In the genomic region with DNA sequence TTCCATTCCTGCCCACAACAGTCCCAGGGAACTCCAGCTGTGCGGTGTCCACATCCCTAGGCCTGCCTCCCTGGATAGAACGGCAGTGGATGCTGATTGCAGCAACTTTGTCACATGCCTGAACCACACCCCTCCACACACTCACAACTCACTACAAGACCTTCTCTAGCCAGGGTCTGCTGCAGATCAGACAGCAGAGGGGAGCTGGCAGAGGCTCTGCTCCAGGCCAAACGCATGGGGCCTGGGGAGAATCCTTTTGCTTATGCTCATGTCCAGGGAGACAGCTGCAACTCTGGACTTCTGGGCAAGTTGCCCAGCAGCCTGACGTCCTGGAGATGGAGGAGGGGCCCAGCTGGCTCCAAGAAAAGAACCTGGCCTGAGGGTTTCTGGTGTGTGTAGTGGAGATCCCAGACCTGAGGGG, we compare ENCODE assay signal across 8 mouse cellular contexts.
DNase-seq lines count a peak whose midpoint lies in the region; ATAC-seq lines count a peak whose summit lies in the region.

No protein-coding gene starts in this region.

- intact Hi-C loops in heart, postnatal 25 days (cut with DNase I): no loop called here

- peaks cover 20% of the 10 kb centered on the region for H3K4me1 ChIP-seq in forebrain, embryonic 16.5 days (replicated peaks; ENCODE audit: control insufficient read depth, insufficient read depth, low read length)
- no peaks in the 10 kb centered on the region for H3K4me1 ChIP-seq in midbrain, embryonic 11.5 days (ENCODE audit: control insufficient read depth, insufficient read depth, low read length)

- no peak overlapping the region for H3K4me3 ChIP-seq in forebrain, embryonic 16.5 days (replicated peaks; ENCODE audit: low read length)
- H3K4me3 ChIP-seq in midbrain, embryonic 11.5 days (ENCODE audit: low read depth, low read length): no peak overlapping the region

- WGBS in forebrain, embryonic 16.5 days: 24% methylated on average over 4 of the region's 4 CpGs
- WGBS in midbrain, embryonic 11.5 days: 54% methylated on average over 4 of the region's 4 CpGs

- H3K9me3 ChIP-seq in forebrain, embryonic 16.5 days (ENCODE audit: control insufficient read depth, low read length): no peaks in the 10 kb centered on the region
- no peaks in the 10 kb centered on the region for H3K9me3 ChIP-seq in midbrain, embryonic 11.5 days (ENCODE audit: control insufficient read depth, low read length)

- ATAC-seq in forebrain, embryonic 16.5 days: peak; percentile 76
- 0 out of 2 replicates have a peak, but pooled peaks have one; percentile 16 for ATAC-seq in midbrain, embryonic 11.5 days (ENCODE audit: low FRiP score)

- no peak overlapping the region for H3K4me2 ChIP-seq in forebrain, embryonic 16.5 days (ENCODE audit: low read length)
- no peak overlapping the region for H3K4me2 ChIP-seq in midbrain, embryonic 11.5 days

- H3K27me3 ChIP-seq in forebrain, embryonic 16.5 days (replicated peaks; ENCODE audit: control insufficient read depth, insufficient read depth, low read length): no peaks in the 10 kb centered on the region
- no peaks in the 10 kb centered on the region for H3K27me3 ChIP-seq in midbrain, embryonic 11.5 days (ENCODE audit: control insufficient read depth, insufficient read depth, low read length)

- no peak overlapping the region for H3K9ac ChIP-seq in forebrain, embryonic 16.5 days (replicated peaks; ENCODE audit: low read depth, low read length)
- no peak overlapping the region for H3K9ac ChIP-seq in midbrain, embryonic 11.5 days (ENCODE audit: low read length)

- H3K36me3 ChIP-seq in forebrain, embryonic 16.5 days (ENCODE audit: control insufficient read depth, insufficient read depth): no peaks in the 10 kb centered on the region
- no peaks in the 10 kb centered on the region for H3K36me3 ChIP-seq in midbrain, embryonic 11.5 days (ENCODE audit: control insufficient read depth, insufficient read depth, low read length)

- H3K27ac ChIP-seq in forebrain, embryonic 16.5 days (ENCODE audit: low read length): peak overlapping the region; percentile 54
- no peak overlapping the region for H3K27ac ChIP-seq in midbrain, embryonic 11.5 days (ENCODE audit: low read depth, low read length)

- DNase-seq in 3T3-L1 (ENCODE audit: low read depth, low spot score): peak; percentile 96
- peak; percentile 63 for DNase-seq in adrenal gland, postnatal 25 days
- peak; percentile 74 for DNase-seq in heart, postnatal 25 days (ENCODE audit: low spot score)
- DNase-seq in kidney, postnatal 4 days: peak; percentile 86 to 89
- DNase-seq in midbrain, embryonic 11.5 days (ENCODE audit: low spot score, missing footprints): no peak
- peak; percentile 72 for DNase-seq in testis, postnatal 10 days (ENCODE audit: low spot score)
- DNase-seq in thymus, postnatal 4 days: no peak

Comparison
In these comparisons a context has a peak if more than half of its experiments do, and no peak if none do; other contexts are left out.
1. DNase-seq: peak in 3T3-L1 (single experiment), adrenal gland, postnatal 25 days (single experiment), heart, postnatal 25 days (single experiment), kidney, postnatal 4 days (2 of 2) and testis, postnatal 10 days (single experiment); none in midbrain, embryonic 11.5 days (single experiment) and thymus, postnatal 4 days (single experiment).